Mouse (Mus musculus): ENCODE measurements around the gene Tifab.

Tifab gene

DNA sequence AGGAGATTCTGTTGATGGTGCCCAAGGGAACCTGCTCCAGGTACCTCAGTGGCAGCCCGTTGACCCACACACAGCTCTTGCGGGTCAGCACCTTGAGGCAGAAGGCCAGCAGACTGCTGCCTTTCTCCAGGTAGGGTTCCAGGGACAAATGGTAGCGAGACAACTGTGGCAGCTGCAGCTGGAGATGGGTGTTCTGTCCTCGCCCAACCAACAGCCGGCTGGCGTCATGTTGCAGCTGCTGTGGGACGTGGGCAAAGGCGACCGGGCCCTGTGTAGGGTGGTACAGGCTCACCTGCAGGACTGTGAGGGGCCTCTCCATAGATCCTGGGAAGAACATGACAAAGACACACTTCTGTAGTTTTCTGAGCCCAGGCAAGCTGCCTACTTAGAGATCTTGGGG is 2.4 kb downstream of the Tifab start:
- DNase-seq (ENCODE audit: low spot score) = no peak

DNA sequence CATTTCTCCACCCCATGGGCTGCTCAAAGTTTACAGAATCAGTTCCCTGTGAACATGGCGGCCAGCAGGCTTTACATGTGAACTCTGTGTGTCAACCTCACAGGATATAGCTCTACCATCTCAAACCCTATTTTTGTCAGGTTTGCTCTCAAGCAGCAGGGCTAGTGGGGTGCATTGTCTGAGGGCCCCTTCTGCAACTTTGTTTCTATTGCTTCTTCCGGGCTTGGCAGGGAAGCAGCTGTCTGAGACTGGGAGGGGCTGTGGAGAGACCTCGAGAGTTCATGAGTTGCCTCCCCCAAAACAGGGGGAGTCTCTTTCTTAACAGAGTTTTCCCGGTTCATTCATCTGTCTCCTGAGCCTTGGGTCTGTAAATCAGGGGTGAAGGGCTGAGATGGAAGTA is 2.8 kb downstream of the Tifab start:
- DNase-seq (ENCODE audit: low spot score) = no peak

DNA sequence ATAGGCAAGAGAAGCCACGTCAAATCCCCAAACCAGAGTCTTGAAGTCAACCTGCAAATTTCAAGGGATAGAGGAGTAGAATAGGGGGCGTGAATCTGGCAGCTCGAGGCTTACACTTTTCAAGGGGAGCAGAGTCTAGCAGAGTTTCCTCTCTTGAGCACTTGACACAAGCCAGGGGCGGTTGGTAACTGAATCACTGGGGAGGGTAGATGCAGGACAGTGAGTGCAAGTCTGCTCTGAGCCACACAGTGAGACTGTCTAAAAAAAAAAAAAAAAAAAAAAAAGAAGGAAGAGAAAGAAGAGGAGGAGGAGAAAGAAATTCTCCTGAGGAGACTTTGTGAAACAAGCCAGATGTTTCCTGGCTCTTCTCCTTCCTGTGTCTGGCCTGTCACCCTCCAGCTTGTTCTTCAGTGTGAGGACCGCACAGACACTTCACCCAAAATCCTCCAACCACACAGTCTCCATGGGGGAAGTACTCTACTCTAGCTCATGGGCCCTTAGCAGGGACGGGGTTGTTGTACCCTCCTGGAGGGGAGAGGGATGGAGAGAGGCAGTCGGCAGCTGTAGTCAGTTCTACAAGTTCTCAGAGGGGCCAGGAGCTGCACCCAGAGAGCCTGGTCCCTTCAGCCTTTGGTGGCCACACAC is 5.7 kb downstream of the Tifab start:
- DNase-seq (ENCODE audit: low spot score) = no peak

DNA sequence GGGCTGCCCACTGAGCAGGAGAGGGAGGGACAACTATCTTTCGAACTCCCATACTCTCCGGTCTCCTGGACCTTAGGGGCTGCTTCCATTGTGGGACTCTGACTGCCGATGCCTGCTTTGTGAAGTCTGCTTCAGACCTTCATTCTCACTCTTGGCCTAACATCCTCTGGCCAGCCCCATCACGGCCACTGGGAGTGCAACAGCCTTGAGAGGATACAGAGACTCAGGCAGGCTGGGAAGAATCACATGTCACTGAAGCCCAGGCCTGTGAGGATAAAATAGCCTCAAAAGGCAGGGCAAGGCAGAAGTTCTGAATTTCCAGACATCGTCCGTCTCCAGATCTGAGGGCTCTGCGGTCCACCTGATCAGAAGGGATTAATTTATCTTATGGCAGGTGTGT is 6.6 kb downstream of the Tifab start:
- no peak for DNase-seq (ENCODE audit: low spot score)

DNA sequence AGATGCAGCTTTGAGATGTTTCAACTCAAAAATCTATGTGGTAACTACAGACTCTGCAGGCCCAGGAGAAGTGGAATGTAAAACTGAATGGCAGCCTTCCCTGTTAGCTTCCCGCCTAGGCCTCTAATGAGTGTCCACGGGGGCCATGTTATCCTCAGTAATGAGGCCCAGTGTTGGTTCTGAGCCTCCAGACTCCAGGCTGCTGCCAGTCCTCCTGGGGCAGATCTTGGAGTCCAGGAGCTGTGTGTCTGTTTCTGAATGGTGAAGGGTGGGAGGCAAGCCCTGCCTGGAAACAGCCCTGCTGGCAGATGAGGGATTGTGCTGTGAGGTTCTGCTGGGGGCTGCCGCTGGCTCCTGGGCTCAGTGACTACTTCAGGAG is 10.3 kb downstream of the Tifab start:
- DNase-seq (ENCODE audit: low spot score) = no peak

DNA sequence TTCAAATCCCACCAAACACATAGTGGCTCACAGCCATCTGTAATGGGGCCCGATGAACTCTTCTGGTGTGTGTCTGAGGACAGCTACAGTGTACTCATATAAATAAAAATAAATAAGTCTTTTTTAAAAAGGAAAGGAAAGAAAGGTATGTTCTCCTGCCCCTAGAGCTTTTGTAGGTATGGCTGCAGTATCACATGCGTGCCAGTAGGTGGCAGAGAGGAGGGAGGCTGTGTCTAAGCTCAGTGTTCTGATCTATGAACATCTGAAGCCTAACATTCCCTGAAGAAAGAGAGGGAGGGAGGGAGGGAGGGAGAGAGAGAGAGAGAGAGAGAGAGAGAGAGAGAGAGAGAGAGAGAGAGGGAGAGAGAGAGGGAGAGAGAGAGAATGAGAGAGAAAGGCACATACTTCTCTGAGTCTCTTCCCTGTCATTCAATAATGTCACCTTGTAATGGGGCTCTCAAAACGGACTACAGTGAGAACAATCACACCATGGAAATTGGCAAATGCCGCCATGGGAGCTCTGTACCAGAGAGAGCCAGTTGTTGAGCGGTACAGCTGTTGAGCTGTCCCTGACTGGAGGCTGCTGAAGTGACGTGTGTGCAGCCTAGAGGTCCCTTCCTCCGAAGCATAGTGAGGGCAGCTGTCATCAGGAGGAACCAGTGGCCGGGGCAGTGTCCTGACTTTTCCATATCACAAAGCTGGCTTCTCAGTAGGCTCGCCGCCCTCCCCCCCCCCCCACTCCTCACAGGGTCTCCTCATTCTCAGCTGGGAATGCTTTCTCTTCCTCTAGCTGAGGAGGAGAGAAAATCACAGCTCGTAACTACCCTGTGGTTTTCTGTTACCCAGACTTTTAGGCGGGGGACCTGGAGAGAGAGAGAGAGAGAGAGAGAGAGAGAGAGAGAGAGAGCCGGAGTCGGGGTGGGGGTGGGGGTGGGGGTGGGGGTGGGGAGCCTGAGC is 11.0 kb downstream of the Tifab start:
- DNase-seq (ENCODE audit: low spot score) = no peak

DNA sequence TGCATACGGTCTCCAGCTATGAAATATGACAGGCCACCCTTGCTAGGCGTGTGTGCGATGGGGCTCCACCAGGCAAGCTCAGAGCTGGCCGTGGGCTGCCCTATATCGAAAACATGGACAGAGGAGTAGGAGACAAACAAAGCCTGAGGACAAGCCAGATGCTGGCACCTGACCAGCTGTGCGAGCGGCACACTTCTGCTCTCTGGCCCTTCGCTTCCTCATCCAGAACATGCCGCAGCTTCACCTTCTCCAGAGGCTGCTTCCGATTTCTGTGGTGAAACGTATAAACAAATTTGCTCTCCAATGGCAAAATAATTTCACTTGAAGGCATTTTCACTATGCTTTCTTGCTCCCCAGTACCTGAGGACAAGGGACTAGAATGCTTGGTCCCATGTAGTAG is 13.1 kb downstream of the Tifab start:
- no peak for DNase-seq (ENCODE audit: low spot score)

DNA sequence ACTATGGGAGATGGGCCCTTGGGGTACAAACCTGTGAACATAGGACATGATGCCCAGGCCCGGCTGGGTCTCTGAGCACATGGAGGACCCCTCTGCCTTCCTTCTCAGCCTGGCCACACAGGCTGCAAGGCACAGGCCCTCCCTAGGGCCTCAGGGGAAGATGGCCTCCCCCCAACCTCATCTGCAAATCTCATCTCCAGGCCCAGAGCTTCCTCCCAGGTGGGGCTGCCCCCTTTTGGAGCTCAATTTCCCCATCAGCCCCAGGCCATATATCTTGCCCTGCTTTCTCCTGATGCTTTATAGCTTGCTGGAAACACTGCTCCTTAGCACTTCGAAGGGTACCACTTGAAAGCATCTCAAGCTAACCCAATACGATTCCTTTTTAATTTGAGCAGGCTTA is 14.3 kb downstream of the Tifab start:
- DNase-seq (ENCODE audit: low spot score) = no peak

DNA sequence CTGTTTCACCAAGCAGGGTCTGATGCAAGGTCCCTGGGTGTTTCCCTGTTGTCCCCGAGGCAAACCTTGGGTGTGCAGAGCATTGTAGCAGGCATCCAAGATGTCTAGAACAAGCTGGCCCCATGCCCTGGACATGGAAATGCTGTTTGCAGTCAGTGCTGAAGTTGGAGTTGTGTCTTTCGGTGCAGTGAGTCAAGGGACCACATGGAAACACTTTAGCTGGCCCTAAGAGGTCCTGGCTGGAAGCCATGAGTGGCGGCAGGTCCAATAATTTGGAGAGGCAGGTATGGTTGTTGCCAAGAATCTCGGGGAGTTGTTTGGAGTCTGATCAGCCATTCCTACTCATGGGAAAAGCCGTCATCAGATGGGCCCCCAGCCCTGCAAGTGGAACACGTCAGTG is 14.9 kb downstream of the Tifab start:
- peak; percentile 64 for DNase-seq (ENCODE audit: low spot score)

DNA sequence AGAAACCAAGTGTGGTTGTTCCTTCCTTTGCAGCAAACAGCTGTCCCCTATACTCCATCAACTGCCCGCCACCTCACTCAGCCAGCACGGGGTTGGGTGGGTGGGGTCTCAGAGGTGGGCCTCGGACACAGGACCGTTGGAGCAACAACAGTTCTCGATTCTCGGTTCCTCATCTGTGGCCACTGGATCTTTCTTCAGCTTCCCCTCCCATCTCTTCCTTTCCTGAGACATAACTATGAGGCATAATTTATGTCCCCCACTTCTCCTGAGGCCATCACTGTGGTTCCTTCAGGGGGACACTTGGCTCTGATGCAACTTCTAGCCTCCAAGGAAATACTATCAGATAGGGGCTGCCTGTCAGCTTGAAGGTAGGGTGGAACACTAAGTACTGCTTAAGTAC is 15.8 kb downstream of the Tifab start:
- DNase-seq (ENCODE audit: low spot score) = no peak

DNA sequence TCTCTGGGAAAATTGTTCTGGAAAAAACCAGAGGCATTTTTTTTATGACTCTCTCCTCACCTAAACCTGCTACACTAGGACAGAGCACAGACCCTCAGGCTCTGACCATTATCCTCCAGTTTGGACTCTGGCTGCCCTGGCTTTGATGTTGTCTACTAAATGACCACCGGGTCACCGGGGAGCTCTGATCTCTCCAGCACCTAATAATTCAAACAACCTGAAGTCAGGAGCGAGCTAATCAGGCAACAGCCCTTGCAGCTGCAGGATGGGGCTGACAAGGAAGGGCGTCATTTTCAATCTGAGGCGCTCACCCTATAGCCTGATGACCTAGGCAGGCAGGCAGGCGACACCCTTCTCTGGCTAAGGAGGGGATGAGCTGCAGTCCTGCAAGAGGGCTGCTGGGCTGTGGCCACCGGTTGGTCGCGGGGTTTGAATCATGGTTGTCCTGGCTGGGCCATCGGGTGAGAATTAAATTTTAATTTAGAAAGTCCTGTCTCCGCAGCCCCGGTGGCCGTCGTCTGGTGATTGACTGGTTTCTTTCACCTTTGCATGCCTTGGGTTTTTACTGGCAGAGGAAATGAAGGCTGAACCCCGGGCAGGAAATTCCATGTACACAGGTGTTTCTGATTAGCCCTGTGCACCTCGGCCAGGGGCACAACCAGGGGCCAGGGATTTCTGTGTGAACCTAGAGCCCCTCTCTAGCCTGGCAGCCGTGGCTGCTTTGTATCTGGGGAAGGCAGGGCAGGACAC is 18.9 kb downstream of the Tifab start:
- DNase-seq (ENCODE audit: low spot score) = no peak

DNA sequence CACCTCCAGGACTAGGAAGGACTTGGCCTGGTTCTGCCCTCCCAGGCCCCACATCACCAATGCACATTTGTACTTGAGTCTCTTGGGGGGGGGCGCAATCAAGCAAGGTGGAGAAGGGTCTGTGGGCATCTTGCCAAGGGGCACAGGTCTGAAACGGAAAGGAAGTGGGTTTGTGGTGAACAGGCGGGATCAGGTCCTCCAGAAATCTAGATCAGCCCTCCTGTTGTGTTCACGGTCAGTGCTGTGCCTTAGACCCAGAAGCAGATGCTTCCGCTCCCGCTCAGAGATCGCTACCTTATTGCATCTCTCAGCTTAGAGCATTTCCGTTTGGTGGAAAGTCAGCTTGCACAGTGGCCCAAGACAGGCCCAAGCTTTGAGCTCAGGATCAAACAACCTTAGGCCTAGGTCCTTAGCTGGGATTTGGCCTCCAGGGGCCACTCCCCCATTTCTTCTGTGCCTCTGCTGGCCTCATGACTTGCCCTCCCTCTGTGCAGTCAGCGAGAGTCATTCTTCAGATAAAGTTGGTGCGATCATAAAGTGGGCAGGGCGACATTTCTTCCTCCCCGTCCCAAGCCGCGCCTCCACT is 19.6 kb downstream of the Tifab start:
- DNase-seq (ENCODE audit: low spot score) = no peak

DNA sequence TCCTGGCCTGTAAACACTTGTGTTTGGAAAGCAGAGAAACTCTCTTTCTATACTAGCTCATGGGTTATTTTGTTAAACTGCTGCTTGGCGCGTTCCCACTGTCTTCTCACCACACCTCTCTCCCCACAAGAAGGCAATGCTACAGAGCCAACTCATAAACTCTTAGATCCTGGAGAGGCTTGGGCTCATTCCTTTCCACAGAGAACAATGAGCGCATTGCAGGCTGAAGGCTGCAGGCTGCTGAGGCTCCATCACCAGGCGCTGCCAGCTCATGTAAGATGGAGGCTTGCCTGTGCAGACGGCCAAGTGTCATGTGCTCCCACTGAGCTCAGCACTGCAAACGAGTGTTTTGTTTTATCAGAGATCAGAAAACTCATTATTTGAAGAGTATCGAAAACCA is 23.0 kb downstream of the Tifab start:
- DNase-seq (ENCODE audit: low spot score) = no peak

DNA sequence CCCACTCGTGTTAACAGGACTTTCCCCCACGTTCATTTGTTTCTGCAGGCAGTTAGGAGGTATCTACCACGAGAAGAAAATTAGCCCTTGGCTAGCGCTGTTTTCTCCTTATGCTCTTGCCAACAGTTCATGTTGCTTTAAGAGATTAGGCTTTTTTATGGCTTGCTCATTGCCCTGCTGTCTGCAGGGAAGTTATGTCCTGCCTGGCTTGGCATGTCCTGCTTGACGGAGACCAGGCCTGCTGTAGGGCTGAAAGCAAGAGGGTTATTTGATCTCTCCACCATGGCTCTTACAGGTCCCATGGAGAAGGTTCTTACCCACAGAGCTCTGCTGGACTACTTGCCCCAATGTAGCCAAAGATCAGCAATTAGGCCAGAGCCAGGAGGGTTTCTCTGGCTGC is 23.6 kb downstream of the Tifab start:
- DNase-seq (ENCODE audit: low spot score) = peak; percentile 60

DNA sequence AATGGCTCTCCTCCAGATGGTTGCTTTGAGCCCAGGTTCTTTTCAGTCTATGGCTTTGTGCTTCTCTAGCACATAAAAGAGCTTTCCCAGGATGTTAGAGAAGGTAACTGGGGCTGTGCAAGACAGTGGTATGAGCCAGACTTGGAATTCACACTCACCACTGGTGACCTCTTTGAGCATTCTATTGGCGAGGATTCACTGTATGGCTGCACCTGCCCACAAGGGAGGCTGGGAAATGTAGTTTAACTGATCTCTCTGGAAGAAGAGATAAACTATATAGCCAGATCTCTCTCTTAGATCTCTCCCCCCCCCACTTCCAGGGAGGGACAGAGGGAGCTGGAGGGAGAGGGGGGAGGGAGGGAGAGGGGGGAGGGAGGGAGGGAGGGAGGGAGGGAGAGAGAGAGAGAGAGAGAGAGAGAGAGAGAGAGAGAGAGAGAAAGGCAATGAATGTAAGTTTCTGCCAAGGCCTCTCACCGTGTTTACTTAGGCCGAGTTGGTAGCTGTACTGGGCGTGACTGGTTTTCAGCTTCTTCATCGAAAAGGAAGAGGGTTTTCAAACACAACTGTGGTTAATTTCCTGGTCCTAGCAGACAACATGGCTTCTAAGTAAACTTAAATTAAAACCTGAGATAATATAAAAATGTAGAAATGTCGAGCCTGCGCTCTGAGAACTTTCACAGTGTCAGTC is 25.8 kb downstream of the Tifab start:
- no peak for DNase-seq (ENCODE audit: low spot score)

DNA sequence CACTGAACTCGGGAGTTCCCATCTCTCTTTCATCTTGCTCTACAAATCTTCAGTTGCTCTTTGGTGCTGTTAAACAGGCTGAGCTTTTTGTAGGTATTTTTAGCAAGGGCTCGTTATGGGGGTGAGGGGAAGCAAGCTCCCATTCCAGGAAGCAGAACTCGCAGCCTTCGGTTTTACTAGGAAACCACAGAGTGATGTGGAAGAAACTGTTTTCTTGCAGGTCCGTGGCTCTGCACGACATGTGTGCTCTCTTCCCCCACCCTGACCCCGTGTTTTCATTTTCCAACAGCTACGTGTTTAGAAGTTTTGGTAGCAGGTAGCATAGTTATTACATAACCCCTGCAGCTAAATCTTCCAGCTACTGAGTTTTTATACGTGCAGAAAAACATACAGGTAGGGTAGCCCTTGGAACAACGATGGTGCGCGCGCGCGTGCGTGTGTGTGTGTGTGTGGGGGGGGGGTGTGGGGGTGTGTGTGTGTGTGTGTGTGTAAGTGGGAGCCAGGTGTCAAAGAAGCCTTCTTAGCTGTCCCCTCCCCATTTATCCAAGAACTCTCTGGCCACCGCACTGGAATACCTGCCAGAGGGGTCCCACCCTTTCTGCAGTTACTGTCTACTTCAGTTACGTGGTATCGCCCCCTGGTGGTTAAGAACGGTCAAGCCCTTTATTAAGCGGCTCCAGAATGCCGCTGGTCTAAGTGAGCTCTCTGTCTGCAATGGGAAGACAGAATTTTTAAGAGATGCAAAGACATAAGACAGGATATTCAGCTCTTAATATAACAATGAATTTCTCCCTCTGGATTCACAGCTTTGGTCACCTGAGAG is 27.1 kb downstream of the Tifab start:
- peak; percentile 72 for DNase-seq (ENCODE audit: low spot score)

DNA sequence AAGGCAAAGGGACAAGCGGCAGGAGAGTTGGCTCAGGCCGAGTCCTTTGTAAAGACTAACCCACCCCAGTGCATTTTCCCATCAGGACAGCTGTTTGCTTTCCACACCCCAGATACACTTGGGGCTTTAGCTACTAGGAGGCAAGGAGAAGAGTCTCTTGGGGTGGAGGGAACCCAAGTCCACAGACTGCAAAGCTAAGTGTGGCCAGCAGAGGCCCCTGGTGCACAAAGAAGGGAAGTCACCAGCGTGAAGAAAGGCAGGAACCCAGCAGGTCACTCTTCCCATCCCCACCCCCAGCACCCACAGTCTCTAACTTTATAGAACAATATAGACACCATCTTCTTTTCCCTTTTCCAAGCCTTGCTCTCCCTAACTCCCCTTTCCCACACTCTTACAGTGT is 33.2 kb downstream of the Tifab start:
- peak; percentile 46 for DNase-seq (ENCODE audit: low spot score)

DNA sequence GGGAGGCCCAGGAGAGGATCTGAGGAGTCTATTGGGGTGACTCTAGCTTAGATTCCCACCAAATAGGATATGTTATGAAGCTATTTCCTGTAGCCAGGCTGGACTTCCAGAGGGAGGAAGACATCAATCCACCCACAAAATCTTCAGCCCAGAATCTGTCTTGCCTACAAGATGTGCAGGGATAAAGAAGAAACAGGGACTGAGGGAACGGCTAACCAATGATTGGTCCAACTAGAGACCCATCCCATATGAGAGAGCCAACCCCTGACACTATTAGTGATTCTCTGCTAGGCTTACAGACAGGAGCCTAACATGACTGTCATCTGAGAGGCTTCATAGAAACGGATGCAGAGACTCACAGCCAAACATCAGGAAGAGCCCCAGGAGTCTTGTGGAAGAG is 34.7 kb downstream of the Tifab start:
- DNase-seq (ENCODE audit: low spot score) = no peak

DNA sequence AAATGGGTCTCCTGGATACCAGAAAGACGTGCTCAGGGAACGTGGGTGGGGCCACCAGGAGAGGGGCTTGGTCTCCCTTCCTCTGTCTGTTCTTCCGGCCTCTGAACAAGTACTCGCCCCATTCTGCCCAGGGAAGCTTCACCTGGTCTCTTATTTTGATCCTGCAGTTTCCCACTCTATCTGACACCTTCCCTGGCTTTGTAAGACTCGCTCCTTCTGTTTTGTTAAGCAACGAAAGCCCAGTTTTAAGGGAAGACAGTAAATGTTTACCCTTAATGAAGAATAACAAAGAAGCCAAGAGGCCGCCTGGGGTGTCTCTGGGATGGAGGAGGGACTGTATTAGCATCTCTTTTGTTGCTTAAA is 35.6 kb downstream of the Tifab start:
- DNase-seq (ENCODE audit: low spot score) = no peak

DNA sequence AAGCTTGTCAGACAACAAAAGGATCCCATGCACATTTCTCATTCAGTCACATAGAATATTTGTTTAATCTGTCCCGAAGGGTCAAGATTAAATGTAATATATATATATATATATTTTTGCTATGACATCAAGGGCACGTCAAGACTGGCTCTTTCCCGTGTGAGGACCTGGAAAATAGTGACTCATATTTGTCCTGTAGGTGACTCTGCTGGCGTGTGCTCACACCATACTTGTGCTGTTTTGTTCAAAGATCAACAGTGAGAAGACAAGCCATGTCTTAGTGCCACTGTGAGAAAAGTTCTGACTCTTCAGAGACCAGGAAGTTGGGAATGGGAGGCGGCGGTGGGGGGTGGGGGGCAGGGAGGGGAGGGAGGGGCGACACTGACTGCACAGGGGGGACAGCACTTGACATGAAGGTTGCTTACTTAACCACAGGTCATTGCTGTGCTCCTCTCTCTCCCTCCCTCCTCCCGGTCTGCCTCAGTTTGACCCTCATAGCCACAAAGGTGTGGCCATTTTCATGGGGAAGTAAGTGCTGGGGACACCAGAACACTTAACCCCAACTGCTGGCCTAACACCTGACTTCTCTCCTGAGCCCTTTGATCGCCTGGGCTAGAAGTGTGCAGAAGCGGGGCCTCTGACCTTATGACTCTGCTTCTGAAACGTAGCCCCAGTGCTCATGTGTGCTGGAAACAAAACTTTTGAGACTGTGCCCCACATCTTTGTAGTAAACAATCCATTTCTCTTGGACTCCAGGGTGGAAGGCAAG is 36.1 kb downstream of the Tifab start:
- no peak for DNase-seq (ENCODE audit: low spot score)

Measured in urinary bladder, postnatal 14 days (tissue).